In genomic region chr11:37913161-37913560, GRCm38 (mm10) we compare ENCODE assay signal across 16 mouse cellular contexts.
"Had no signal": no experiment of that assay in that cellular context is flagged by ENCODE, and none has a peak within 500 bp of the region (broad histone marks: within the 10 kb centered on the region; RNA-seq: fewer than 3 reads in every experiment).

No protein-coding gene starts in this region.

- H3K4me2 ChIP-seq: limb, embryonic 13.5 days; liver, embryonic 13.5 days; lung, embryonic 15.5 days; midbrain, embryonic 12.5 days; neural tube, embryonic 13.5 days had no signal

- ATAC-seq: midbrain, embryonic 16.5 days had no signal

- H3K4me3 ChIP-seq: limb, embryonic 13.5 days; liver, embryonic 13.5 days; lung, embryonic 15.5 days; midbrain, embryonic 12.5 days; myocyte; neural tube, embryonic 13.5 days had no signal

- DNase-seq: kidney, adult 18-20 months; kidney, adult 9 months; kidney, postnatal 14 days; kidney, postnatal 4 days; left cerebral cortex, postnatal 4 days; liver, embryonic 13.5 days; lung, postnatal 14 days; thymus, adult 18-20 months; thymus, postnatal 36 days had no signal

- H3K36me3 ChIP-seq: limb, embryonic 13.5 days; liver, embryonic 13.5 days; lung, embryonic 15.5 days; midbrain, embryonic 12.5 days; neural tube, embryonic 13.5 days had no signal

- H3K9ac ChIP-seq: limb, embryonic 13.5 days; liver, embryonic 13.5 days; lung, embryonic 15.5 days; midbrain, embryonic 12.5 days; neural tube, embryonic 13.5 days had no signal

- H3K4me1 ChIP-seq: limb, embryonic 13.5 days; liver, embryonic 13.5 days; lung, embryonic 15.5 days; midbrain, embryonic 12.5 days; neural tube, embryonic 13.5 days had no signal

- H3K27ac ChIP-seq: limb, embryonic 13.5 days; liver, embryonic 13.5 days; lung, embryonic 15.5 days; macrophage; midbrain, embryonic 12.5 days; neural tube, embryonic 13.5 days had no signal

- H3K27me3 ChIP-seq: limb, embryonic 13.5 days; liver, embryonic 13.5 days; lung, embryonic 15.5 days; midbrain, embryonic 12.5 days; neural tube, embryonic 13.5 days had no signal

- H3K9me3 ChIP-seq: limb, embryonic 13.5 days; liver, embryonic 13.5 days; lung, embryonic 15.5 days; midbrain, embryonic 12.5 days; neural tube, embryonic 13.5 days had no signal
